ENCODE assay signal across 20 mouse cellular contexts in the genomic region with DNA sequence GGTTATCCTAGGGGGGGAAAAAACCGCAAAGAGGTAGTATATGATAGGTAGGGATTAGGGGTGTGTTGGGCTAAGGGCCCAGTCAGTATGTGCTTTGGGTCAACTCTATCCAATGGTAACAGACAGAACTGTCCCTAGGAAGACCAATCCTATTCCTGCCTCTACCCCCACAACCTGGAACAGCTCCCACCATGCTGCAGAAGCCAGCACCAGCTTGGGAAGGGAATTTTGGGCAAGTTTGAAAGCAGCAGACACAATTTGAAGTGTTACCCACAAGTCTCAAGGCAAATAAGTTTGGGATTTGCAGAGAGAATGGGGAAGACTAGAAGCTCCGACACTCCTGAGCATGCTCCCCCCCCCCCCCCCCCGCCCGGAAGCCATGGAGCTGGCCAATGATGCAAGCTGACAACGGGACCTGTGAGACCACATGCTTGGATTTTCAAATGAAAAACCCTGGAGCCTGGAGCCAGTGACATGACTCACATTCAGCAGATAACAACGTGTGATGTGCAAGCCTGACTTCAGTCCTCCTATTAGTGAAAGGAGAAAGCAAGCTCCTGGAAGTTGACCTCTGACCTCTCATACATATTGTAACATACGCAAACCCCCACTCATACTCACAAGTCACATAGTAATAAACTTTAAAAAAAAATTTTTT. TPM values are rescaled to one million over a fixed set of nuclear protein-coding genes. Genes with fewer than 3 reads are reported as not detected.
A peak's percentile ranks its signal among the peaks of the same experiment; 100 is the strongest.
DNase-seq lines count a peak whose midpoint lies in the region; ATAC-seq and TF ChIP-seq lines count a peak whose summit lies in the region.
"Had no signal": no experiment of that assay in that cellular context is flagged by ENCODE, and none has a peak within 500 bp of the region (broad histone marks: within the 10 kb centered on the region; RNA-seq: fewer than 3 reads in every experiment).

No protein-coding gene starts in this region.

- no peaks in the 10 kb centered on the region for H3K27me3 ChIP-seq in intestine, embryonic 15.5 days (replicated peaks)
- no peaks in the 10 kb centered on the region for H3K27me3 ChIP-seq in intestine, postnatal 0 days (replicated peaks; ENCODE audit: control insufficient read depth, insufficient read depth, low read length)
- no peaks in the 10 kb centered on the region for H3K27me3 ChIP-seq in lung, postnatal 0 days (replicated peaks; ENCODE audit: insufficient read depth, low read length)
- H3K27me3 ChIP-seq in stomach, postnatal 0 days (ENCODE audit: control insufficient read depth, insufficient read depth, low read length): no peaks in the 10 kb centered on the region
- H3K27me3 ChIP-seq: hindbrain, embryonic 15.5 days; limb, embryonic 12.5 days; Patski had no signal

- WGBS in intestine, embryonic 15.5 days: 51% methylated on average over 6 of the region's 7 CpGs
- 54% methylated on average over 7 of the region's 7 CpGs for WGBS in intestine, postnatal 0 days
- WGBS in lung, postnatal 0 days: 45% methylated on average over 5 of the region's 7 CpGs
- WGBS in stomach, postnatal 0 days: 46% methylated on average over 5 of the region's 7 CpGs

- no peak overlapping the region for H3K9ac ChIP-seq in intestine, embryonic 15.5 days
- H3K9ac ChIP-seq in intestine, postnatal 0 days (ENCODE audit: low read depth, low read length): no peak overlapping the region
- H3K9ac ChIP-seq in lung, postnatal 0 days (replicated peaks; ENCODE audit: low read depth): no peak overlapping the region
- no peak overlapping the region for H3K9ac ChIP-seq in stomach, postnatal 0 days (ENCODE audit: low read length)
- H3K9ac ChIP-seq: forebrain, postnatal 0 days; hindbrain, embryonic 15.5 days; limb, embryonic 12.5 days had no signal

- H3K27ac ChIP-seq in intestine, embryonic 15.5 days: no peak overlapping the region
- no peak overlapping the region for H3K27ac ChIP-seq in intestine, postnatal 0 days (ENCODE audit: low read depth, low read length)
- H3K27ac ChIP-seq in lung, postnatal 0 days (ENCODE audit: low read length): 0 out of 2 replicates have a peak overlapping the region, but pooled peaks have one; percentile 34
- 0 out of 2 replicates have a peak overlapping the region, but pooled peaks have one; percentile 14 for H3K27ac ChIP-seq in stomach, postnatal 0 days (replicated peaks)
- H3K27ac ChIP-seq: embryonic facial prominence, embryonic 10.5 days; hindbrain, embryonic 15.5 days; left cerebral cortex, adult 2 months had no signal

- H3K9me3 ChIP-seq in intestine, embryonic 15.5 days: no peaks in the 10 kb centered on the region
- H3K9me3 ChIP-seq in intestine, postnatal 0 days (ENCODE audit: control insufficient read depth): no peaks in the 10 kb centered on the region
- H3K9me3 ChIP-seq in lung, postnatal 0 days (ENCODE audit: low read length): no peaks in the 10 kb centered on the region
- no peaks in the 10 kb centered on the region for H3K9me3 ChIP-seq in stomach, postnatal 0 days (ENCODE audit: control insufficient read depth, low read length)
- H3K9me3 ChIP-seq: embryonic facial prominence, embryonic 10.5 days; hindbrain, embryonic 15.5 days; limb, embryonic 12.5 days; midbrain, embryonic 10.5 days had no signal

- 0 out of 2 replicates have a peak overlapping the region, but pooled peaks have one; percentile 58 for H3K4me2 ChIP-seq in intestine, embryonic 15.5 days (replicated peaks)
- H3K4me2 ChIP-seq in intestine, postnatal 0 days (replicated peaks; ENCODE audit: low read depth): no peak overlapping the region
- no peak overlapping the region for H3K4me2 ChIP-seq in lung, postnatal 0 days (replicated peaks; ENCODE audit: low read depth, low read length)
- no peak overlapping the region for H3K4me2 ChIP-seq in stomach, postnatal 0 days (replicated peaks; ENCODE audit: low read depth)

- H3K4me3 ChIP-seq in intestine, embryonic 15.5 days (replicated peaks): no peak overlapping the region
- H3K4me3 ChIP-seq in intestine, postnatal 0 days (ENCODE audit: low read depth, low read length): no peak overlapping the region
- no peak overlapping the region for H3K4me3 ChIP-seq in lung, postnatal 0 days (ENCODE audit: low read depth, low read length)
- no peak overlapping the region for H3K4me3 ChIP-seq in stomach, postnatal 0 days (ENCODE audit: low read depth, low read length)
- H3K4me3 ChIP-seq: left cerebral cortex, adult 2 months; limb, embryonic 12.5 days had no signal

- no peak for ATAC-seq in intestine, embryonic 15.5 days
- ATAC-seq in intestine, postnatal 0 days: no peak
- ATAC-seq in lung, postnatal 0 days: no peak
- ATAC-seq in stomach, postnatal 0 days (ENCODE audit: low FRiP score, low TSS enrichment): no peak
- ATAC-seq in megakaryocyte progenitor cell, adult 5-6 weeks (replicated peaks; ENCODE audit: poor library complexity): no peak
- ATAC-seq: CD4-positive, CD25-positive, alpha-beta regulatory T cell, adult 4 months; forebrain, postnatal 0 days; Patski had no signal

- peaks cover 8% of the 10 kb centered on the region; the same call in 1 of the 2 replicates for H3K4me1 ChIP-seq in intestine, embryonic 15.5 days (replicated peaks)
- no peaks in the 10 kb centered on the region for H3K4me1 ChIP-seq in intestine, postnatal 0 days (replicated peaks; ENCODE audit: control insufficient read depth, insufficient read depth, low read length)
- H3K4me1 ChIP-seq in lung, postnatal 0 days (ENCODE audit: insufficient read depth, low read depth, low read length): peaks cover 8% of the 10 kb centered on the region
- no peaks in the 10 kb centered on the region for H3K4me1 ChIP-seq in stomach, postnatal 0 days (replicated peaks; ENCODE audit: control insufficient read depth, insufficient read depth)

- peak; percentile 57 for DNase-seq in lung, postnatal 0 days (ENCODE audit: low spot score)
- no peak for DNase-seq in lung, postnatal 36 days
- peak; percentile 54 for DNase-seq in NIH3T3 (ENCODE audit: low read depth)
- DNase-seq in stomach, postnatal 0 days (ENCODE audit: low spot score): no peak
- DNase-seq: cerebellum, postnatal 14 days; forebrain, postnatal 0 days; gastrocnemius, postnatal 14 days; heart, postnatal 14 days; kidney, adult 2 months; thymus, adult 18-20 months had no signal

- no peak for TF ChIP-seq CTCF in intestine, postnatal 0 days (IDR thresholded peaks at IDR 0.05; ENCODE audit: low read depth)
- no peak for TF ChIP-seq CTCF in lung, postnatal 0 days (IDR thresholded peaks at IDR 0.05)
- TF ChIP-seq CTCF in stomach, postnatal 0 days (IDR thresholded peaks at IDR 0.05; ENCODE audit: low read depth): no peak

- no peak for TF ChIP-seq EP300 in lung, postnatal 0 days (IDR thresholded peaks at IDR 0.05)
- TF ChIP-seq EP300 in stomach, postnatal 0 days (optimal IDR thresholded peaks at IDR 0.05): no peak

- H3K36me3 ChIP-seq in intestine, embryonic 15.5 days: no peaks in the 10 kb centered on the region
- H3K36me3 ChIP-seq in intestine, postnatal 0 days (ENCODE audit: control insufficient read depth, insufficient read depth): no peaks in the 10 kb centered on the region
- no peaks in the 10 kb centered on the region for H3K36me3 ChIP-seq in lung, postnatal 0 days (ENCODE audit: insufficient read depth, low read length)
- H3K36me3 ChIP-seq in stomach, postnatal 0 days (ENCODE audit: control insufficient read depth, insufficient read depth, low read length): no peaks in the 10 kb centered on the region
- H3K36me3 ChIP-seq: embryonic facial prominence, embryonic 10.5 days; hindbrain, embryonic 15.5 days; limb, embryonic 12.5 days; midbrain, embryonic 10.5 days had no signal

RNA-seq across cellular contexts. Expression of a gene that starts 1.5 kb away (rescaled TPM):
- 4.8 and 5.8 TPM in 2 replicates for polyA plus RNA-seq in intestine, embryonic 15.5 days (2015; fragmentation: Nextera tagmentation; extraction: Ambion mirVana)
- polyA plus RNA-seq in intestine, postnatal 0 days (2015; fragmentation: Nextera tagmentation; extraction: Ambion mirVana): 1.6 and 2.9 TPM in 2 replicates
- 5.4 and 6.3 TPM in 2 replicates for polyA plus RNA-seq in lung, postnatal 0 days (2015; fragmentation: Nextera tagmentation; extraction: Ambion mirVana)
- polyA plus RNA-seq in stomach, postnatal 0 days (2015; fragmentation: Nextera tagmentation; extraction: Ambion mirVana): 3.0 and 3.7 TPM in 2 replicates
- 54.0 and 58.6 TPM in 2 replicates for total RNA-seq in megakaryocyte progenitor cell, adult 5-6 weeks (2015)
- 45.6 and 50.2 TPM in 2 replicates for total RNA-seq in megakaryocyte progenitor cell, adult 5-6 weeks (2017)

Comparison
In these comparisons a context has a peak if more than half of its experiments do, and no peak if none do; other contexts are left out.
1. DNase-seq: peak in lung, postnatal 0 days (single experiment) and NIH3T3 (single experiment); none in lung, postnatal 36 days (single experiment) and stomach, postnatal 0 days (single experiment).
2. H3K27ac ChIP-seq: peak in lung, postnatal 0 days (single experiment) and stomach, postnatal 0 days (single experiment); none in intestine, embryonic 15.5 days (single experiment) and intestine, postnatal 0 days (single experiment).